Mouse (Mus musculus) heart, postnatal 0 days (tissue): ENCODE measurements around the gene Il12b.

Source experiments
- CTCF ChIP-seq: IDR thresholded peaks from 2 replicates; pipeline ENCODE4 v1.5.1; 2016; ENCODE audit warnings: antibody characterized with exemption, control low read depth, low read depth
- EP300 ChIP-seq: IDR thresholded peaks from 2 replicates; pipeline ENCODE4 v1.6.1; 2016; ENCODE audit warnings: antibody characterized with exemption, low read depth

DNA sequence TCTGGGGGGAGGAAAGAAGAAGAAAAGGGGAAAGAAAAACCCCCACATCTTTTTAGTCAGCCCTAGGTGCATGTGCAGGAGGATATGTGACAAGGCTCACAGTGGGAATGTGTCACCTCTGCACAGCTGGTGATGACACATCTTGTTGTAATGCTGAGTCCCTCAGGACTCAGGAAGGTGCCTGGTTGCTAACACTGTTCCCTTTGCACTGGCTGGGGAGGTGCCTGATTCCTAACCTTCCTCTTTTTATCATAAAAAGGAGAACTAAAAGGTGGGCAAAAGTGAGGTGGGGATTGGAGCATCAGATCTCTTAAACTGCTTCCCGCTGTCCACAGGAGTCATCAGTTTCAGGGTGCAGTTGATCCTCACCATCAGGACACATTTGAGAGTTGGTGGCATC is 17.5 kb downstream of the Il12b start:
- TF ChIP-seq CTCF (no peak), EP300 (no peak)
